Mouse (Mus musculus) retina, embryonic 14.5 days (tissue): Measurements from ENCODE around the gene Cdc27.

ENCODE experiments used
- DNase-seq: peaks from one replicate; pipeline ENCODE4 v3.0.0-alpha.2; 2015; ENCODE audit warnings: low spot score

Gene Cdc27

GRCm38 (mm10) chr11:104481971-104482370, 68.4 kb downstream of the Cdc27 start:
- DNase-seq = no peak

- DNase-seq = no peak
Observed at GRCm38 (mm10) chr11:104479505-104479904, 70.9 kb downstream of the Cdc27 start.

DNA sequence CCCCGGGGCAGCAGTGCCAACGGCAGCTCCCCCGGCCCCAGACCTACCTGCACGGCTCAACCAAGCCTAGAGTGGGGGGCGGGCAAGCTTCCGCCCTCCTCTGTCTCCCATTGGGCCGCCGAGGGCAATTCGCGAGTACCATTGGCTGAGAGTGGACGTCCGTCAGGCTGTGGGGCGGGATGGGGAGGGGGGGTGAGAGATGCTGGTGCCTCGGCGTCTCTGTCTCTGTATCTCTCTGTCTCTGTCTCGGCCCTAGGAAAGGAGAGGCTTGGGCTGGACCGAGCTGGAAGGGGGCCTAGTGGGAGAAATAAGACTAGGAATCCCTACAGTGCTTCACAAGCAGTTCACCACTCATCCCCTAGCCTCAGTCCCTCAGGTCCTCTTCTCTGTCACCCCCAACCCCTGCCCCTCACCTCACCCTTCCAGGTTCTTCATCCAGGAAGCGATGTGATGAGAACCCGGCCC, 81.0 kb downstream of the Cdc27 start:
- DNase-seq = peak; percentile 93

- DNase-seq = peak; percentile 50
Observed at GRCm38 (mm10) chr11:104468751-104469268, 81.6 kb downstream of the Cdc27 start, which contains the start of gene Kansl1. Gene Kansl1, minus strand, starts transcription at chr11:104468861.

- DNase-seq = no peak
Observed at GRCm38 (mm10) chr11:104467698-104468097, 82.7 kb downstream of the Cdc27 start.

DNA sequence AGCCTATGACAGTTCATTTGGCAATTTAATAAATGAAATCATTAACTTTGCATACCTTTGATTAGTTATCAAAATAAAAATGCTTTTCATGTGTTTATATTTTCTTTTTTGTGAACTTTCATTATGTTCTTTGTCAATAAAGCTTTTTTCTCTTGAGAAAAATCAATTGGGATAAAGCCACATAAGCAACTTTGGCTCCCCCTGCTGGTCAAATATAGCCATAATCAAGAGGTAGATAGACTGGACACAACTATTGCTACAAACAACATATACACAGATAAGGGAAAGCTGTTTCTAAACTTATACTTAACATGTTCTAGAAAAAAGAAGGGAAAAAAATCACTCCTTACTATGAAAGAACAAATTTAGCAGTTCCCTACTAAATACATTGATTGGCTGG, 88.9 kb downstream of the Cdc27 start:
- peak; percentile 93 for DNase-seq

DNA sequence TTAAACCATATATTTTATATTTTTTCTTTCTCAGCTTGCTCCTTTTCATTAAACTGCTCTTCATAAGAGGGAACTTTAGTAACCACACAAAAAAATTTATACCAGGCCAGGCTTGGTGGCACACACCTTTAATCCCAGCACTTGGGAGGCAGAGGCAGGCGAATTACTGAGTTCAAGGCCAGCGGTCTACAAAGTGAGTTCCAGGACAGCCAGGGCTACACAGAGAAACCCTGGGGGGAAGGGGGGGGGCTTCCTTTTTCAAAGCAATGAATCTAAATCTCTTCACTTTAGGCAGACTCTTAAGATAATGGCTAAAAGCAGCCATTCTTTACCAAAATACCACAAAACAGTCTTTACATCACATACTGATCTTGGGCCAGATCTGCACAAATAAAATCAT, 90.7 kb downstream of the Cdc27 start:
- DNase-seq = no peak

DNA sequence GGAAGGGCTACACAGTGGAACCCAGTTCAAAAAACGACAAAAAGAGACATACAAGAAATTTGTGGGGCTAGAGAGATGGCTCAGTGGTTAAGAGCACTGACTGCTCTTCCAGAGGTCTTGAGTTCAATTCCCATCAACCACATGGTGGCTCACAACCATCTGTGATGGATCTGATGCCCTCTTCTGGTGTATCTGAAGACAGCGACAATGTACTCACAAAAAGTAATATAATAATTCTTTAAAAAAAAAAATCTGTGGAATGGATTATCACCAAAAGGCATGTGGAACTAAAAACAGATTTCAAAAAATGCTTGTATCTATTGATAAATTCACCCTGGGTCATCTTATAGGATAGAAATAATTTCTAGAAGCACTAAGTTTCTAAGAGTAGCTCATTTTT, 91.9 kb downstream of the Cdc27 start:
- DNase-seq = no peak
